Mouse (Mus musculus): Measurements from ENCODE around the gene Ap1s1. TPM values are rescaled to one million over a fixed set of nuclear protein-coding genes. Genes with fewer than 3 reads are reported as not detected.

Ap1s1 gene
- total and polyA plus RNA-seq, 3 experiments, result 154 to 218 (median 211) TPM

DNA sequence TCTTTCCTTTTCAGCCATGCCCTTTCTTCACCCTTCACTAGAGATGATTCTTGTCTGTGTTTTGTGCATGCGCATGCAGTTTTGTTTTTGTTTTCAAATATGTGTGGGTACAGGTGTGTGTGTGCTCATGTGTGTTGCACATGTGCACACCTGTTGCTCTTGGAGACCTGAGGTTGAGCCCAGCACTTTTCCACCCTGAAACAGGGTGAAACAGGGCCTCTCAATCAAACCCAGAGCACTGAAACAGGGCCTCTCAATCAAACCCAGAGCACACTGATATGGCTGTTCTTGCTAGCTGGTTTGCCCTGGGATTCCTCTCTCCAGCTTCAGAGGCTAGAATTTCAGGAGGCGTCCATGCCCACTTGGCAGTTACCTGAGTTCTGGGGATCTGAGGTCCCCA is 45.3 kb downstream of the Ap1s1 start:
- no peak overlapping the region for H3K27ac ChIP-seq (ENCODE audit: control insufficient read depth, low read depth, low read length)
- DNase-seq (ENCODE audit: low read depth, low spot score), result no peak

DNA sequence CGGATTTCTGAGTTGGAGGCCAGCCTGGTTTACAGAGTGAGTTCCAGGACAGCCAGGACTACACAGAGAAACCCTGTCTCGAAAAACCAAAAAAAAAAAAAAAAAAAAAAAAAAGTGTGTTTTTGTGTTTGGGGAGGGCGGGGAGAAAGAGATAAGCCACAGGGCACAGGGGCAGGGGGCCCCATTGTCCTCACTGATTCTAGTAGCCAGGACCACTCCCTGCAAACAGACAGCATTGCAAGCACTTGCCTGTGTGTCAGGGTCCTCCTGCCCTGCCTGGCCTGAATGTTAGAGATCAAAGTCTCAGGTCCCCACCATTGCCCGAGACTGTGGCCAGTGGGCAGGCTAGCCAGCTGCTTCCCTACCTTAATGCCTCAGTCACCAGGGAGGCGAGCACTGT is 46.5 kb downstream of the Ap1s1 start:
- H3K36me3 ChIP-seq (ENCODE audit: control insufficient read depth in 1 of 2, insufficient read depth in 2 of 2, low read length in 2 of 2), result no peaks in the 10 kb centered on the region
- no peaks in the 10 kb centered on the region for H3K9me3 ChIP-seq (replicated peaks; ENCODE audit: insufficient read depth, low read length)
- H3K27ac ChIP-seq (ENCODE audit: control insufficient read depth, low read depth, low read length), result no peak overlapping the region
- H3K4me3 ChIP-seq (ENCODE audit: control insufficient read depth in 1 of 2, insufficient read depth in 1 of 2, low read depth in 2 of 2, low read length in 2 of 2), result no peak overlapping the region
- DNase-seq (ENCODE audit: low read depth, low spot score), result no peak
- no peaks in the 10 kb centered on the region for H3K79me2 ChIP-seq (ENCODE audit: control insufficient read depth, insufficient read depth, low read length, poor library complexity)
- TF ChIP-seq POLR2AphosphoS5 (IDR thresholded peaks at IDR 0.05; ENCODE audit: borderline replicate concordance, low read depth, low read length) (no peak), ZNF384 (IDR thresholded peaks at IDR 0.05; ENCODE audit: low read depth, low read length) (no peak; the same call in 1 of the 2 replicates), USF1 (IDR thresholded peaks at IDR 0.05; ENCODE audit: low read depth, low read length) (no peak), ZC3H11A (IDR thresholded peaks at IDR 0.05; ENCODE audit: low read depth, low read length) (no peak), MAZ (IDR thresholded peaks at IDR 0.05; ENCODE audit: low read depth, low read length) (no peak), USF2 (IDR thresholded peaks at IDR 0.05; ENCODE audit: borderline replicate concordance in 1 of 2, insufficient read depth in 1 of 2, low read depth in 1 of 2, low read length in 2 of 2) (no peak), TCF12 (IDR thresholded peaks at IDR 0.05; ENCODE audit: low read depth, low read length) (no peak)
- H3K9ac ChIP-seq (ENCODE audit: control insufficient read depth, low read depth, low read length, poor library complexity, severe bottlenecking), result no peak overlapping the region
- H3K27me3 ChIP-seq (ENCODE audit: control insufficient read depth in 1 of 2, insufficient read depth in 2 of 2, low read length in 2 of 2), result 0 out of 4 replicates have a peak, but pooled peaks cover 0 to 2% of the 10 kb centered on the region in 2 experiments
- peaks cover 0 to 2% of the 10 kb centered on the region in 2 experiments; a peak in 1 of 4 replicates for H3K4me1 ChIP-seq (ENCODE audit: control insufficient read depth in 1 of 2, insufficient read depth in 2 of 2, low read length in 2 of 2)

More for the DNA sequence above, 45.3 kb downstream of the Ap1s1 start:
- no peak overlapping the region for H3K9ac ChIP-seq (ENCODE audit: control insufficient read depth, low read depth, low read length, poor library complexity, severe bottlenecking)
- H3K4me3 ChIP-seq (ENCODE audit: control insufficient read depth in 1 of 2, insufficient read depth in 1 of 2, low read depth in 2 of 2, low read length in 2 of 2), result peak overlapping the region in 1 of 2 experiments; percentile 29; a peak in 1 of 4 replicates
- peaks cover 0 to 2% of the 10 kb centered on the region in 2 experiments; a peak in 1 of 4 replicates for H3K27me3 ChIP-seq (ENCODE audit: control insufficient read depth in 1 of 2, insufficient read depth in 2 of 2, low read length in 2 of 2)
- TF ChIP-seq NELFE (IDR thresholded peaks at IDR 0.05; ENCODE audit: low read depth, low read length), result 0 out of 2 replicates have a peak, but pooled peaks have one; percentile 23
- no peak for TF ChIP-seq E2F4 (IDR thresholded peaks at IDR 0.05; ENCODE audit: borderline replicate concordance, low read depth, low read length)
- TF ChIP-seq ZNF384 (IDR thresholded peaks at IDR 0.05; ENCODE audit: low read depth, low read length), result no peak
- TF ChIP-seq TCF12 (IDR thresholded peaks at IDR 0.05; ENCODE audit: low read depth, low read length), result no peak
- no peak for TF ChIP-seq TBP (IDR thresholded peaks at IDR 0.05; ENCODE audit: low read depth, low read length)
- peak; percentile 61 for TF ChIP-seq HCFC1 (IDR thresholded peaks at IDR 0.05; ENCODE audit: low read depth, low read length)
- no peak for TF ChIP-seq MAFK (IDR thresholded peaks at IDR 0.05; ENCODE audit: borderline replicate concordance, low read depth, low read length)
- TF ChIP-seq MAZ (IDR thresholded peaks at IDR 0.05; ENCODE audit: low read depth, low read length), result no peak
- TF ChIP-seq GABPA (IDR thresholded peaks at IDR 0.05; ENCODE audit: low read depth, low read length), result no peak
- no peak for TF ChIP-seq GATA1 (IDR thresholded peaks at IDR 0.05; ENCODE audit: low read depth, low read length)
- TF ChIP-seq BHLHE40 (IDR thresholded peaks at IDR 0.05; ENCODE audit: borderline replicate concordance, low read depth, low read length), result no peak
- no peak for TF ChIP-seq JUND (IDR thresholded peaks at IDR 0.05; ENCODE audit: low read depth, low read length)
- no peak for TF ChIP-seq POLR2A (IDR thresholded peaks at IDR 0.05; ENCODE audit: control insufficient read depth in 1 of 2, insufficient read depth in 1 of 2, low read depth in 1 of 2, low read length in 2 of 2, poor library complexity in 1 of 2)
- no peak for TF ChIP-seq POLR2AphosphoS5 (IDR thresholded peaks at IDR 0.05; ENCODE audit: borderline replicate concordance, low read depth, low read length)
- TF ChIP-seq ZC3H11A (IDR thresholded peaks at IDR 0.05; ENCODE audit: low read depth, low read length), result no peak
- no peak for TF ChIP-seq USF1 (IDR thresholded peaks at IDR 0.05; ENCODE audit: low read depth, low read length)
- peaks cover 0 to 2% of the 10 kb centered on the region in 2 experiments; a peak in 1 of 4 replicates for H3K4me1 ChIP-seq (ENCODE audit: control insufficient read depth in 1 of 2, insufficient read depth in 2 of 2, low read length in 2 of 2)
- no peaks in the 10 kb centered on the region for H3K79me2 ChIP-seq (ENCODE audit: control insufficient read depth, insufficient read depth, low read length, poor library complexity)
- H3K36me3 ChIP-seq (ENCODE audit: control insufficient read depth in 1 of 2, insufficient read depth in 2 of 2, low read length in 2 of 2), result no peaks in the 10 kb centered on the region
- no peaks in the 10 kb centered on the region for H3K9me3 ChIP-seq (replicated peaks; ENCODE audit: insufficient read depth, low read length)
